Mouse (Mus musculus): ENCODE results near the gene Slc35e2.
A peak's percentile ranks its signal among the peaks of the same experiment; 100 is the strongest.

DNA sequence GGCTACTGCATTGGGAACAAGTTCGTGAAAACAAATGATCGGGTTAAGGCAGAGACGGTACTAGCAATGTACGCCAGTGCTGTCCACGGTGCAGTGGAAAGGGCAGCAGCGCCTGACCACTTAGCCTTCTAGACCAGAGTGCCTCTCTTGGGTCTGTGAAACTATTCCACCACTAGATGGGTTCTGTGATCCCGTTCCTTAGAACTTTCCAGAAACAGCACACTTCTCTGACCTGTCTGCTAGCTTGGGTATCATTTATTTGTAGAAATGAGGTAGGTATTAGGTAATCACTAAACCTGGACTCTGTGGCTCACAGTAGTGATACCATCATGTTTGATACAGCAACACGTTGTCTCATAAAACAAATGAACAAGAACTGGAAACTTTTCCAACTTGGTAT lies 34.7 kb upstream of the Slc35e2 start:
- TF ChIP-seq CTCF (IDR thresholded peaks at IDR 0.05) = peak; percentile 29
- no peak for TF ChIP-seq EP300 (IDR thresholded peaks at IDR 0.05)
